Comparison of ENCODE assay signal across 18 mouse cellular contexts in genomic region chr10:58648787-58649186, GRCm38 (mm10). TPM values are rescaled to one million over a fixed set of nuclear protein-coding genes. Genes with fewer than 3 reads are reported as not detected.
"Had no signal": no experiment of that assay in that cellular context is flagged by ENCODE, and none has a peak within 500 bp of the region (broad histone marks: within the 10 kb centered on the region; RNA-seq: fewer than 3 reads in every experiment).

No protein-coding gene starts in this region.

- DNase-seq: kidney, adult 2 months; kidney, postnatal 14 days; layer of hippocampus, postnatal 36 days; liver, embryonic 13.5 days; lung, adult 2 months; midbrain, embryonic 14.5 days; thymus, adult 2 months; thymus, postnatal 14 days; thymus, postnatal 4 days had no signal

- H3K27me3 ChIP-seq: intestine, embryonic 15.5 days; neural tube, embryonic 12.5 days had no signal

- H3K36me3 ChIP-seq: intestine, embryonic 15.5 days; liver, embryonic 13.5 days; midbrain, embryonic 10.5 days; neural tube, embryonic 12.5 days; neural tube, embryonic 15.5 days had no signal

- H3K4me2 ChIP-seq: intestine, embryonic 15.5 days; liver, embryonic 13.5 days; neural tube, embryonic 12.5 days; neural tube, embryonic 15.5 days had no signal

- H3K9me3 ChIP-seq: intestine, embryonic 15.5 days; liver, embryonic 13.5 days; neural tube, embryonic 12.5 days; neural tube, embryonic 15.5 days had no signal

- H3K27ac ChIP-seq: intestine, embryonic 15.5 days; left cerebral cortex, adult 2 months; liver, embryonic 13.5 days; midbrain, embryonic 10.5 days; neural tube, embryonic 12.5 days; neural tube, embryonic 15.5 days; stomach, postnatal 0 days had no signal

- H3K9ac ChIP-seq: intestine, embryonic 15.5 days; liver, embryonic 13.5 days; neural tube, embryonic 12.5 days; neural tube, embryonic 15.5 days had no signal

- H3K4me3 ChIP-seq: intestine, embryonic 15.5 days; left cerebral cortex, adult 2 months; liver, embryonic 13.5 days; megakaryocyte, embryonic 14.5 days; midbrain, embryonic 10.5 days; neural tube, embryonic 12.5 days; neural tube, embryonic 15.5 days had no signal

- ATAC-seq: intestine, embryonic 15.5 days had no signal

RNA-seq across cellular contexts. Expression of gene Edar, which starts 26.7 kb away (rescaled TPM):
- total RNA-seq: layer of hippocampus, adult 18-20 months had no signal
- polyA plus RNA-seq: liver, embryonic 13.5 days; liver, embryonic 16.5 days had no signal
